Mouse (Mus musculus): Measurements from ENCODE around the gene Tmem256.
A peak's percentile ranks its signal among the peaks of the same experiment; 100 is the strongest.
"Not testable (repeated sequence)": the region's sequence is repeated elsewhere in the genome, so short reads cannot be mapped to it uniquely, and the experiment has no call there.

The Tmem256 gene

GRCm38 (mm10) chr11:69855347-69855746 is 17.0 kb downstream of the Tmem256 start:
- DNase-seq (ENCODE audit: low spot score) = no peak

GRCm38 (mm10) chr11:69858113-69858998 is 20.0 kb downstream of the Tmem256 start, which contains the start of gene Tnk1:
Tnk1 (minus strand) TSS chr11:69858730.
- no peak for DNase-seq (ENCODE audit: low spot score)

- not testable (repeated sequence) for DNase-seq (ENCODE audit: low spot score)
Measured at GRCm38 (mm10) chr11:69863729-69864128, 25.4 kb downstream of the Tmem256 start.

- no peak for DNase-seq (ENCODE audit: low spot score)
Measured at GRCm38 (mm10) chr11:69864138-69864860, 26.0 kb downstream of the Tmem256 start.

GRCm38 (mm10) chr11:69865561-69865960 is 27.2 kb downstream of the Tmem256 start:
- DNase-seq (ENCODE audit: low spot score) = no peak

GRCm38 (mm10) chr11:69867335-69867734 is 29.0 kb downstream of the Tmem256 start:
- no peak for DNase-seq (ENCODE audit: low spot score)

GRCm38 (mm10) chr11:69870289-69871069 is 32.2 kb downstream of the Tmem256 start:
- DNase-seq (ENCODE audit: low spot score) = no peak

GRCm38 (mm10) chr11:69871822-69872221 is 33.5 kb downstream of the Tmem256 start:
- DNase-seq (ENCODE audit: low spot score) = no peak

- no peak for DNase-seq (ENCODE audit: low spot score)
Measured at GRCm38 (mm10) chr11:69872451-69872850, 34.1 kb downstream of the Tmem256 start.

GRCm38 (mm10) chr11:69876186-69876585 is 37.9 kb downstream of the Tmem256 start:
- DNase-seq (ENCODE audit: low spot score) = no peak

GRCm38 (mm10) chr11:69876867-69877266 is 38.6 kb downstream of the Tmem256 start:
- DNase-seq (ENCODE audit: low spot score) = peak; percentile 87

- DNase-seq (ENCODE audit: low spot score) = no peak
Measured at GRCm38 (mm10) chr11:69877878-69878277, 39.6 kb downstream of the Tmem256 start, which contains the start of gene Tmem95. Tmem95 (minus strand) TSS chr11:69878018.

- DNase-seq (ENCODE audit: low spot score) = no peak
Measured at GRCm38 (mm10) chr11:69878399-69878798, 40.1 kb downstream of the Tmem256 start.

GRCm38 (mm10) chr11:69878952-69879351 is 40.6 kb downstream of the Tmem256 start:
- no peak for DNase-seq (ENCODE audit: low spot score)

- DNase-seq (ENCODE audit: low spot score) = no peak
Measured at GRCm38 (mm10) chr11:69879711-69880110, 41.4 kb downstream of the Tmem256 start.

GRCm38 (mm10) chr11:69880506-69880852 is 42.2 kb downstream of the Tmem256 start:
- DNase-seq (ENCODE audit: low spot score) = no peak

- DNase-seq (ENCODE audit: low spot score) = peak; percentile 82
Measured at GRCm38 (mm10) chr11:69880853-69881603, 42.7 kb downstream of the Tmem256 start, which contains the start of gene Kctd11. Kctd11 (minus strand) TSS chr11:69881406.

GRCm38 (mm10) chr11:69881787-69882670 is 43.7 kb downstream of the Tmem256 start:
- DNase-seq (ENCODE audit: low spot score) = no peak

GRCm38 (mm10) chr11:69883066-69883465 is 44.8 kb downstream of the Tmem256 start:
- no peak for DNase-seq (ENCODE audit: low spot score)

- DNase-seq (ENCODE audit: low spot score) = no peak
Measured at GRCm38 (mm10) chr11:69883527-69884151, 45.3 kb downstream of the Tmem256 start.
